Mouse (Mus musculus): Measurements from ENCODE around the gene Rpap1. TPM values are rescaled to one million over a fixed set of nuclear protein-coding genes. Genes with fewer than 3 reads are reported as not detected.

The Rpap1 gene
- total RNA-seq, 2 experiments from 2014 or later = 18.6 to 19.5 TPM

- intact Hi-C loops (cut with DNase I) = no loop called here
- Histone ChIP-seq H3K4me3 (no peak within 1 kb of the TSS), H3K27ac (peak within 1 kb of the TSS; percentile 93)
- peak in 1 of 2 experiments; percentile 46 for DNase-seq (ENCODE audit: extremely low spot score in 1 of 2, low spot score in 2 of 2)
- TF ChIP-seq CTCF (IDR thresholded peaks at IDR 0.05) = no peak
These were observed 10.0 kb upstream of the Rpap1 start, which contains the start of gene Tyro3 for GRCm38 (mm10) chr2:119797279-119797783. Tyro3 (plus strand) TSS chr2:119797733.

GRCm38 (mm10) chr2:119789996-119790395, 2.7 kb upstream of the Rpap1 start:
- no peak for TF ChIP-seq CTCF (IDR thresholded peaks at IDR 0.05)
- Histone ChIP-seq H3K4me3 (no peak overlapping the region), H3K27ac (no peak overlapping the region)
- no peak for DNase-seq (ENCODE audit: extremely low spot score in 1 of 2, low spot score in 2 of 2)
- intact Hi-C loops (cut with DNase I) = no loop called here

GRCm38 (mm10) chr2:119767246-119767645, 20.1 kb downstream of the Rpap1 start:
- Histone ChIP-seq H3K4me3 (no peak overlapping the region), H3K27ac (no peak overlapping the region)
- TF ChIP-seq CTCF (IDR thresholded peaks at IDR 0.05) = peak; percentile 36
- intact Hi-C loops (cut with DNase I) = no loop called here
- DNase-seq (ENCODE audit: extremely low spot score in 1 of 2, low spot score in 2 of 2) = no peak

DNA sequence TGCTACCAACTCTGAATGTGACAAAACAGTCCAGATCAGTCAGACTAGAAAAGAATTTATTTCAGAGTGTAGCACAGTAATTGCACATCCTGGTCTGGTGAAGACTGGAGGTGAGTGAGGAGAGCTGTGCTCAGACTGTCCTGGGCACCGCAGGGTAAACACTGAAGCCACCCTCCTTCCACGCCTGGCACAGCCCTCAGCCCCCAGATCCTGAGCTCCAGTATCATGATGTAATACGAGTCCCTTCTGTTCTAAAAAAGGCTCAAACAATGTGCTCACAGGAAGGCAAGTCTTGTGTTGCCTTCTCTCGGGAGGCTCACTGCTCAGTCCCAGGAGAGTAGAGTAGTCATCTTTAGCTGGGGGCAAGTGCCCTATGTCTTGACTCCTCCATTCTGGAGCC, 23.4 kb downstream of the Rpap1 start:
- no peak for DNase-seq (ENCODE audit: extremely low spot score in 1 of 2, low spot score in 2 of 2)
- TF ChIP-seq CTCF (IDR thresholded peaks at IDR 0.05) = no peak
- H3K27ac ChIP-seq = no peak overlapping the region
- intact Hi-C loops (cut with DNase I) = no loop called here
- no peak overlapping the region for H3K4me3 ChIP-seq

- intact Hi-C loops (cut with DNase I) = no loop called here
- TF ChIP-seq CTCF (IDR thresholded peaks at IDR 0.05) = no peak
- no peak for DNase-seq (ENCODE audit: extremely low spot score in 1 of 2, low spot score in 2 of 2)
- H3K27ac ChIP-seq = no peak overlapping the region
- H3K4me3 ChIP-seq = no peak overlapping the region
These were observed 25.1 kb downstream of the Rpap1 start for GRCm38 (mm10) chr2:119762276-119762675.

DNA sequence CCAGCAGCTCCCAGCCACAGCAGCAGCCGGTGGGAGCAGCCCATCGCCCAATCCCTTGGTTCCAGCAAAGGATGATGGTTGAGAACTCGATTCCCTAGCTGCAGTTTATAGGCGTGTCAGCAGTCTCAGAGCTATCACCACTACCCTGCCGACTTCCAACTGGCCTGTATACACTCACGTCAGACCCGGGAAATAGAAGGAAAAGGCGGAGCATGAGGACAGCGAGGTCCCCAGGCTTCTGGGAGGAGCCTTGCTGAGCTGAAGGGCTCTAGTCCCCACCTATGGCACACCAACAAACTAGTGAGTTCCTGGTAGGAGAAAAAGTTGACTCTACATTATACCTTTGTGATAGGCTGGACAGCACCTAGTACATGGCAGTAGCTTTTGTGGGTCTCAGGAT, 27.1 kb downstream of the Rpap1 start, which contains the start of gene Ltk:
TSS of gene Ltk (minus strand) at position 181 of the 400 bp plus-strand sequence.
- intact Hi-C loops (cut with DNase I) = no loop called here
- DNase-seq (ENCODE audit: extremely low spot score in 1 of 2, low spot score in 2 of 2) = no peak
- no peak for TF ChIP-seq CTCF (IDR thresholded peaks at IDR 0.05)
- Histone ChIP-seq H3K27ac (no peak within 1 kb of the TSS), H3K4me3 (peak within 1 kb of the TSS; percentile 87)

DNA sequence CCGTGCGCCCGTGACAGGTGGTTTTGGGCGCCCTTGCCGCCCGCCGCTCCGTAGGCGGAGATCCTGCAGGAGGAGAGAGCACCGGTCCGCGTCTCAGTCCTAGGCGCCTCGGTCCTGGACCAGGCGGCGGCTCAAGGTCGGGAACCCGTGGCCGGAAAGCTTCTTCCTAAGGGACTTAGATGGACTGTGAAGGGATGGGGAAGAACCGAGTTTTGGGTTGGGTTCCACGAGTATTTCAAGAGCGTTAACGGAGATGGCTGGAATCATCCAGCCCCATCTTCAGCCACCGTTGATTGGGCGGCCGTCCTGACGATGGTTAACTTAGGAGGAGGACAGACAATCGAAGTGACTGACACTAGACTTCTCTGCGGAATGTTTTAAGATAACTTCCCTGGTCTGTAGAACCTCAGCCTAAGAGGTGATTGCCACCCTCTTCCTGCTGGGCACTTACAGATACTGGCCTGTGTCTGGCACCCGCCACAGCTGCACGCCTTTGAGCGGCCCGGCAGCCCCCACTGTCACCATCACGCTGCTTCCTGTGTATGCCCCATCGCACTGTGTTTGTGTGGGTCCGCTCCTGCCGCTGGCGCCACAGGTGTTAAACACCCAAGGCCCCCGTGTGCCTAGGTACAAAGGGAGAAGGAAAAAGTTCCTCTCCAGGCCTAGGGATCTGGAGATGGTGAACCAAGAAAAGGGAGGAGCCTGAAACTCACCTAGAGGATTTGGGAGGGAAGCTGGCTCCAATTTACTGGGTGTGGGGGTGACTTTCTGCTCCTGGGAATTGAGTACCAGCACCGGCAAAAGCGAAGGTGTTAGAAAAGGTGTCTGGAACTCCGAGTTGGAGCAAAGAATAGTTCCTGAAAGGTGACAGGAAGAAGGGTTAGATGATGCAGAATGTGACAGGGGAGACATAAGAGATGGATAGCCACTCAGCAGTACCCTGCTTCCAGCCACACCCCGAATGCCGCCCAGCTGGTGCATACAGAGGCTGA, 28.2 kb downstream of the Rpap1 start:
- TF ChIP-seq CTCF (IDR thresholded peaks at IDR 0.05) = no peak
- Histone ChIP-seq H3K4me3 (peak overlapping the region; percentile 87), H3K27ac (peak overlapping the region; percentile 83)
- no peak for DNase-seq (ENCODE audit: extremely low spot score in 1 of 2, low spot score in 2 of 2)
- intact Hi-C loops (cut with DNase I) = no loop called here

GRCm38 (mm10) chr2:119758101-119758843, 29.1 kb downstream of the Rpap1 start:
- Histone ChIP-seq H3K4me3 (peak overlapping the region; percentile 87), H3K27ac (peak overlapping the region; percentile 83)
- intact Hi-C loops (cut with DNase I) = no loop called here
- peak; percentile 26 to 49 for DNase-seq (ENCODE audit: extremely low spot score in 1 of 2, low spot score in 2 of 2)
- no peak for TF ChIP-seq CTCF (IDR thresholded peaks at IDR 0.05)

- TF ChIP-seq CTCF (IDR thresholded peaks at IDR 0.05) = no peak
- H3K4me3 ChIP-seq = peak overlapping the region; percentile 87
- intact Hi-C loops (cut with DNase I) = no loop called here
- H3K27ac ChIP-seq = peak overlapping the region; percentile 83
- DNase-seq (ENCODE audit: extremely low spot score in 1 of 2, low spot score in 2 of 2) = no peak
These were observed 29.7 kb downstream of the Rpap1 start for GRCm38 (mm10) chr2:119757601-119758100.

- no peak; the same call in 1 of the 2 replicates for TF ChIP-seq CTCF (IDR thresholded peaks at IDR 0.05)
- no peak overlapping the region for H3K4me3 ChIP-seq
- intact Hi-C loops (cut with DNase I) = loop anchor here (5.0 kb wide), 1 partner anchor 148 kb away; the partner anchor contains the start of gene Mga
- H3K27ac ChIP-seq = peak overlapping the region; percentile 36; the same call in 1 of the 2 replicates
- DNase-seq (ENCODE audit: extremely low spot score in 1 of 2, low spot score in 2 of 2) = peak in 1 of 2 experiments; percentile 45
These were observed 38.1 kb downstream of the Rpap1 start for GRCm38 (mm10) chr2:119749260-119749659.

DNA sequence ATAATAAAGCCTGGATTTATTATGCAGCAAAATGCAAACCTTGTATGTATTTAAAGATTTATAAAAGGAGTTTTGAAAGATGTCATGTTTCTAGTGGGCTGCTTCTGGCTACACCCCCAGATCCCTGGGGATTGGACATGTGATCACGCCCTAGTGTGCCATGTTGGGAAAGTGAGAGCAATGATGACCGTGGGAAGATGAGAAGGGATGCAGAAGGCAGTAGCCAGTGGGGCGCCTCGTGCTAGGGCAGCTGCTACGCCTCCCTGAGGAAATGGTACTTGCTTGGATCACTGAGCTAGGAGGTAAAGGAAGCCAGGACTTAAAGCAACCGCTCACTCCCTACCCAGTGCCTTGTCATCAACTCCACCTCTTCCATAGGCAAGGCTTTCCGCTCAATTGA, 39.8 kb downstream of the Rpap1 start:
- Histone ChIP-seq H3K4me3 (no peak overlapping the region), H3K27ac (peak overlapping the region; percentile 75)
- DNase-seq (ENCODE audit: extremely low spot score in 1 of 2, low spot score in 2 of 2) = peak in 1 of 2 experiments; percentile 69
- intact Hi-C loops (cut with DNase I) = loop anchor here (1.0 to 5.0 kb wide), 2 partner anchors 54 to 150 kb away; partner anchors contain the start of gene Mga
- no peak for TF ChIP-seq CTCF (IDR thresholded peaks at IDR 0.05)

All from left cerebral cortex, adult 2 months (tissue).